Mouse (Mus musculus) forebrain, embryonic 13.5 days (tissue): ENCODE results near the gene Tmem117. TPM values are rescaled to one million over a fixed set of nuclear protein-coding genes. Genes with fewer than 3 reads are reported as not detected.

Source experiments
- ATAC-seq: fragments of 200-750 bp; cut with Nextera tagmentation; 2 replicates; pipeline ENCODE4 v1.8.0; 2017
- H3K27ac ChIP-seq: fragments of 300-500 bp; sonication (generic); 2 replicates; pipeline ENCODE4 v1.5.1; 2015; ENCODE audit warnings: inconsistent platforms, mild to moderate bottlenecking, moderate library complexity
- H3K27me3 ChIP-seq: fragments of 300-500 bp; sonication (generic); 2 replicates; pipeline ENCODE4 v1.6.1; 2015; ENCODE audit warnings: mild to moderate bottlenecking, inconsistent platforms
- H3K36me3 ChIP-seq: fragments of 300-500 bp; sonication (generic); 2 replicates; pipeline ENCODE4 v1.6.1; 2015; ENCODE audit warnings: mild to moderate bottlenecking, inconsistent platforms; ENCODE audit not compliant: poor library complexity, severe bottlenecking
- H3K4me1 ChIP-seq: fragments of 300-500 bp; sonication (generic); 2 replicates; pipeline ENCODE4 v1.6.1; 2015; ENCODE audit warnings: inconsistent platforms
- H3K4me2 ChIP-seq: fragments of 300-500 bp; sonication (generic); 2 replicates; pipeline ENCODE4 v1.6.1; 2015; ENCODE audit warnings: inconsistent platforms, mild to moderate bottlenecking, moderate library complexity
- H3K4me3 ChIP-seq: fragments of 300-500 bp; sonication (generic); 2 replicates; pipeline ENCODE4 v1.5.1; 2015; ENCODE audit warnings: mild to moderate bottlenecking, inconsistent platforms
- H3K9ac ChIP-seq: fragments of 300-500 bp; sonication (generic); 2 replicates; pipeline ENCODE4 v1.6.1; 2015; ENCODE audit warnings: mild to moderate bottlenecking, inconsistent platforms
- H3K9me3 ChIP-seq: fragments of 300-500 bp; sonication (generic); replicated peaks from 2 replicates; pipeline ENCODE4 v1.6.1; 2016; ENCODE audit warnings: inconsistent platforms
- WGBS: fragments of 180-500 bp; shearing (Covaris S2); methylation state at CpG from one replicate; pipeline ENCODE4 v1.1.7; 2015; 5-methylcytosine and 5-hydroxymethylcytosine counted together
- polyA plus RNA-seq: library from polyadenylated mRNA; unstranded; fragments of >200 nt; fragmentation: Nextera tagmentation; extraction: Ambion mirVana; gene quantifications from 2 replicates; pipeline ENCODE4 v1.2.1, GENCODE M21; 2015

Tmem117 gene
- polyA plus RNA-seq, 1 experiment from 2014 or later: 1.2 TPM

DNA sequence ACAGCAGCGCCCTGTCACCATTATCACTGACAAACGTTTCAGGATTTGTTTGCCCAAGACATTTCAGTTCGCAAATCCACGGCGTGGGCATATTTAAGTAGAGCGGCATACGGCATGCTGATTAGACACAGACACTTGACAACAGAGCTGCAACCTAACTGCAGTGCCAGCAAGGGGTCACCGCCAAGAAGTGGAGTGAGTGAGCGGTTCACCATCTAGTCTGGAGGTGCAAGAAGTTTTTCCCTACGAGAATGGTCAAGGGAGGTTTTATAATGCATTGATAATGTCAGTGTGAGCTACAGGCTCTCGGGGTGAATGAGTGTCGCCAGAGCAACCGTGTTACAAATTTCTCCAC lies 20.7 kb downstream of the Tmem117 start:
- Histone ChIP-seq H3K27me3 (peaks cover 53% of the 10 kb centered on the region), H3K9me3 (no peaks in the 10 kb centered on the region), H3K4me2 (no peak overlapping the region), H3K4me3 (no peak overlapping the region), H3K9ac (no peak overlapping the region), H3K27ac (no peak overlapping the region), H3K4me1 (peaks cover 33% of the 10 kb centered on the region), H3K36me3 (no peaks in the 10 kb centered on the region)
- 67% methylated on average over 13 of the region's 13 CpGs for WGBS
- no peak for ATAC-seq

DNA sequence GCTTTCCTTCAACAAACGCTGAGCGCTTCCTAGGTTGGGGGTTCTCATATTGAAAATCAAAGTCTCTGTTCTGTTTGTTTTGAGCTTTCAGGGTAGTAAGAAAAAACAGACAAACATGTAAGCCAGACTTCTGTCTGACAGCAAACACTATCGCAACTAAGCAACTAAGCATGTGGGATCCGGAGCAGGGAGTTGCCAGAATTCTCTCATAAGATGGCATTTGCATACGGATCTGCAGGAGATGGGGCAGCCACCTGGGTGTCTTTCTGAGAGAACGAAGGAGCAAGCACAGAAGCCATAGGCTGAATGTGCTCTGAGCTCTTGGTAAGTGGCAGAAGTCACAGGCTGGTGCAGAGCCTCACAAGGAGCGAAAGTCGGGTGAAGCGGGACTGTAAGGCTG lies 22.3 kb downstream of the Tmem117 start:
- no peak for ATAC-seq

DNA sequence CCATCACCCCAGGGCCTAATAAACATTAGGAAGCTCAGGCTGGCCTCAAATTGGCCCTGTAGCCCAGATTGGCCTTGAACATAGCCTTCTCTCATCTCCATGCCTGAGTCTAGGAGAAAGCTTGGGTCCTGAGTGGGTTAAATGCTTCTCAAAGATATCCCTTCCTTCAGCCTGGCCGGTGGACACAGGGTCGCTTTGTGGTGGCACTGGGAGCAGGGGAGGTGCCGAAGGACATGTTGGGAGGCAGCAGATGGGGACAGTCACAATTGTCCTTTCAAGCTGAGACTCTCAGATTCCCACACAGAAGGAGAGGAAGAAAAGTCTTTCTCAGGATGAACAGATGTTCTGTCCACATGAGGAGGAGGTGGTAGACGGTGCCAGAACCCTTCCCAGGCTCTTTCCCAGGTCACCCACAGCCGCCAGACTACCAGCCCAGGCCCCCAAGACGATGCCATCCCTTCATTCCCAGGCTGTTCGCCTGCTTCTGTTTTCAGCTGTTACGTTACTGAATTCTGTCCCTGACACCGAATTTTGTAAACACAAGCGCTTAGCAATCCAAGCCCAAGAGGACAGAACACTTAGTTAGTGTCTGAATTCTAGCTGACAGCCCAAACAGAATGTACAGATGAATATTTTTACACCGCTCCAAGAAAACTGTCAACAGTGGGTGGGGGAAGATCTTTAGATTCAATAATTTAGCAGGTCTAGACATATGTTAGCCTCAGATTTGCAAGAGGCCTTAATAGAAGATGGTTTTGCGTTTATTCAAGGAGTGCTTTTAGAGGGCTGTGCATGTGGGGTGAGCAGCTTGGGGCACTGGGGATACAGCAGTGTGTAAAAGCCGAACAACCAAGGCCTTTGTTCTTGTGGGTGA lies 23.2 kb downstream of the Tmem117 start:
- Histone ChIP-seq H3K27me3 (peaks cover 43% of the 10 kb centered on the region), H3K4me3 (no peak overlapping the region), H3K9ac (no peak overlapping the region), H3K27ac (peak overlapping the region; percentile 70), H3K9me3 (no peaks in the 10 kb centered on the region), H3K36me3 (no peaks in the 10 kb centered on the region), H3K4me1 (peaks cover 33% of the 10 kb centered on the region), H3K4me2 (no peak overlapping the region)
- ATAC-seq: peak; percentile 79
- 69% methylated on average over 13 of the region's 13 CpGs for WGBS

More for the DNA sequence above, 22.3 kb downstream of the Tmem117 start:
- no peak overlapping the region for H3K4me2 ChIP-seq
- H3K9me3 ChIP-seq: no peaks in the 10 kb centered on the region
- H3K27ac ChIP-seq: no peak overlapping the region
- no peak overlapping the region for H3K4me3 ChIP-seq
- no peak overlapping the region for H3K9ac ChIP-seq
- peaks cover 50% of the 10 kb centered on the region for H3K27me3 ChIP-seq
- H3K36me3 ChIP-seq: no peaks in the 10 kb centered on the region
- H3K4me1 ChIP-seq: peaks cover 33% of the 10 kb centered on the region
- WGBS: 76% methylated on average over 9 of the region's 9 CpGs

DNA sequence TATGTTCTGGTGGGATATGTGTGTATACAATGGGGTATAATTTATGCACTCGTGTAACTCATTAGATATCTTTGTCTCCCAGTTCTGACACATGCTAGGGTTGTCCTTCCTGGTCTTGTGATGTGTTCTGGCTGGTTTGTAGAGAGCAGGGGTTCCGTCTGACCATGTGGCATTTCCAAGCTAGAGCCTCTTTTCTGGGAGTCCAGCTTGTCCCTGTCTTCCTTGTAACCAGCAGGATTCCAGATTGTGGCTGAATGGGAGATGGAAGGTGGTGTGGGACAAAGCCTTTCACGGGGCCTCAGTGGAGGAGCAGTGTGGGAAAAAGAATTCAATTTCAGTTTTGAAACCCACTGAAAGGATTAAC lies 23.8 kb downstream of the Tmem117 start:
- peaks cover 37% of the 10 kb centered on the region for H3K27me3 ChIP-seq
- no peak overlapping the region for H3K4me3 ChIP-seq
- no peak overlapping the region for H3K4me2 ChIP-seq
- H3K9me3 ChIP-seq: no peaks in the 10 kb centered on the region
- 45% methylated on average over 3 of the region's 3 CpGs for WGBS
- ATAC-seq: no peak; the same call in 1 of the 2 replicates
- peak overlapping the region; percentile 70 for H3K27ac ChIP-seq
- H3K4me1 ChIP-seq: peaks cover 33% of the 10 kb centered on the region
- no peaks in the 10 kb centered on the region for H3K36me3 ChIP-seq
- H3K9ac ChIP-seq: no peak overlapping the region

DNA sequence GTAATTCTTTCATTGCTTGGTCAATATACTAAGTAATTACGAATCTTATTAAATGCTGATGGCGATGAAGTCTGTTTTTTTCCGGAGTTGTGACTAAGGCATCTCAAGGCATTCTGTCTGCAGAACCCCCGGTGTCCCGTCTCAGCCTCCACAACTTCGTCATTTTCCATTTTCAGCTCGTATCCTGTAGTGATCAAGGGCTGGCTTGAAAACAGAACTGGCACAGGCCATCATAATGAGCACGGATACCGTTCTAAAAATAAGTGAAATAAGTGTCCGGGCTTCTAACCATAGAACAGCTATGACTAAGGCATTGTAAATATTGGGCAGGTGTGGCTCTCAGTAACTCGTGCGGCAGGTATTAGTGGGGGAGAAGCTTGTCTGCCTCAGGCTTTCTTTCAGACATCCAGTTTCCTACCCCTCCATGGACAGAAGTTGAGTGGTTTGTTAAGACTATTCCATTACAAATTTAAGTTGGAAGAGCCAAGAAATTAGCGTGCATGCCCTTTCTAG lies 26.8 kb downstream of the Tmem117 start:
- Histone ChIP-seq H3K4me2 (no peak overlapping the region), H3K4me3 (no peak overlapping the region), H3K27ac (no peak overlapping the region), H3K9ac (no peak overlapping the region), H3K27me3 (peaks cover 17% of the 10 kb centered on the region), H3K9me3 (no peaks in the 10 kb centered on the region), H3K4me1 (peaks cover 33% of the 10 kb centered on the region), H3K36me3 (no peaks in the 10 kb centered on the region)
- WGBS: 89% methylated on average over 13 of the region's 13 CpGs
- no peak for ATAC-seq

DNA sequence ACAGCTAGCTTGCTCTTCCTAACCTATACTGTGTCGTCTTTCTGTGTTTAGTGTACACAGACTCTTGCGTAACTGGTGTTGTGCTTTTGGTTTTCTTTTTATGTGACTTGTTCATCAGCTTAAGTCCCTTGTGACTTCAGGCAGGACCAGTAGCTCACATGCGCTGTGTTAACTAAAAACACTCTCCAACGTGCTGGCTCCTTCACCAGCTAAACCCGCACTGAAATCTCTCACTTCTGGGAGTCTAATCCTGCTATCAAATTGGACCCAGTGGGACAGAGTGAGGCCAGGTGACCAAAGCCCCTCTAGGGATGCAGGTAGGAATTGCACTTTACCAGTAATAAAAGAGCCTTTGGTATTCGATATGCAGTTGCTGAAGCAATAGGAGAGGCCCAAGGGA lies 28.9 kb downstream of the Tmem117 start:
- H3K4me2 ChIP-seq: no peak overlapping the region
- H3K4me1 ChIP-seq: peaks cover 15% of the 10 kb centered on the region
- no peak for ATAC-seq
- WGBS: 73% methylated on average over 6 of the region's 6 CpGs
- H3K27ac ChIP-seq: no peak overlapping the region
- no peaks in the 10 kb centered on the region for H3K9me3 ChIP-seq
- H3K27me3 ChIP-seq: 0 out of 2 replicates have a peak, but pooled peaks cover 7% of the 10 kb centered on the region
- no peak overlapping the region for H3K9ac ChIP-seq
- no peak overlapping the region for H3K4me3 ChIP-seq
- H3K36me3 ChIP-seq: no peaks in the 10 kb centered on the region

DNA sequence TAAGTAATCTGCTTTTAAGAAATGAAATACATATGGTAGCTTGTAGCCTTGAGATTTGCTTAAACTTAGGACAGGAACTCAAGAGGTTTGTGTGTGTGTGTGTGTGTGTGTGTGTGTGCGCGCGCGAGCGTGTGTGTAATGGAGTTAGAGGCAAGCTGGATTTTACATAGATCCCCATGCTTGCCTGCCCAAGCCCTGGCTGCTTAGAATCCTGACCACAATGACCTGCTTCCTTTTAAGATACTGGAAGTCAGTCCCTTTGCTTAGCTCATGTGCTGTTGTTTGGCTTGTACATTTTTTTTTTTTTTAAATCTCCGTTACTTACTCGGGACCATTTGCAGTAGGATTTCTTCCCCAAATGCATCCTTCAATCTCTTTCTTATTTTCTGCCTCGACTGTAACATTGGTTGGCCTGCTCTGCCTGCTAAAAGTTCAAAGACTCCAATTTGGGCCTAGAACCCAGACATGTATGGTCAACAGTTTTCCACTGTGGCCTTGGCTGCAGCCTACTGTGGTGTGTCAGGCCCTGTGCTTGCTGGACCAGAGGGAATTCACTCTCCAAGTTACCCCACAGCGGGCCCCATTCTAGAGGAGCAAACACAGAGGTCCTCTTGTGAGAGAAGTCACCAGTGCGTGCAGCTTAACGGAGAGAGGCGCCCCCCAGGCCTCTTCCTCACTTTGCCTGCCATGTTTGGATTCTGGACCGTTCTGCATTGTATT lies 29.5 kb downstream of the Tmem117 start:
- H3K36me3 ChIP-seq: no peaks in the 10 kb centered on the region
- H3K4me1 ChIP-seq: peaks cover 13% of the 10 kb centered on the region
- H3K9me3 ChIP-seq: no peaks in the 10 kb centered on the region
- no peak overlapping the region for H3K4me2 ChIP-seq
- WGBS: 62% methylated on average over 13 of the region's 13 CpGs
- ATAC-seq: peak; percentile 11; the same call in 1 of the 2 replicates
- no peak overlapping the region; the same call in 1 of the 2 replicates for H3K27ac ChIP-seq
- 0 out of 2 replicates have a peak, but pooled peaks cover 7% of the 10 kb centered on the region for H3K27me3 ChIP-seq
- 0 out of 2 replicates have a peak overlapping the region, but pooled peaks have one; percentile 8 for H3K9ac ChIP-seq
- no peak overlapping the region for H3K4me3 ChIP-seq

DNA sequence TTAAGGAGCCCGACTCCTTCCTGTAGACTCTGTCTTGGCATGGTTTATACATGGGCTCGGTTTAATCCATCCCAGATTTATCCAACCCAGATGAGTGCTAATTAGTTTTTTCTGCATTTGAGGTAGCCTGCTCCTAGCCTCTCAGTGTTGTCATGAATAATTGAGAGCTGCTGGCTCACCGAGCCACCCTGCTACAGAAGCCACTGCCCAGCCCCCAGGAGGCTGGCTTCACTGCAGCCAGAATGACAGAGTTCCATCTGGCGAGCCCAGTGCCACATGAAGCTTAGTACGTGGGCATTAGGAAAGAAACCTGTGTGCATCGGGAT lies 30.0 kb downstream of the Tmem117 start:
- H3K4me1 ChIP-seq: peaks cover 13% of the 10 kb centered on the region
- H3K27me3 ChIP-seq: 0 out of 2 replicates have a peak, but pooled peaks cover 7% of the 10 kb centered on the region
- no peak overlapping the region for H3K4me2 ChIP-seq
- peak; percentile 81 for ATAC-seq
- no peak overlapping the region; the same call in none of the 2 replicates for H3K27ac ChIP-seq
- no peak overlapping the region for H3K4me3 ChIP-seq
- H3K9me3 ChIP-seq: no peaks in the 10 kb centered on the region
- WGBS: 21% methylated on average over 6 of the region's 6 CpGs
- H3K9ac ChIP-seq: 0 out of 2 replicates have a peak overlapping the region, but pooled peaks have one; percentile 8
- no peaks in the 10 kb centered on the region for H3K36me3 ChIP-seq

DNA sequence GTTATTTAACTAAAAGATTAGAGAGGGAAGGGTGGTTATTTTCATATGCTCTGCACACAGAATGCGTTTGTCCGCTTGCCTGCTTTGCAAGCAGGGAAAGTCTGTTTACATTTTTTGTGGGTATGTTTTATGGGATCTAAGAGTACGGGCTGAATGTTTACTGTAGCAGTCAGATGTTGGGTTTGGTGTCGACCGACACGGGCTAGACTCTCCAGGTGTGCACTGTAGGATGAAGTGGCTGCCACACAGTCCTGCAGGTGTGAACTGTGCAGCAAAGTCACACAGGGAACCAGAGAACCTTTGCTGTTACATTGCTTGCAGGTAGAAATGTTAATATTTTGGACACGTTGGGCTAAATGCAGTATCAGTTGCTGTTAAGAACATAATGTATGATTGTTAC lies 31.9 kb downstream of the Tmem117 start:
- Histone ChIP-seq H3K9me3 (no peaks in the 10 kb centered on the region), H3K4me3 (no peak overlapping the region), H3K27ac (no peak overlapping the region), H3K4me1 (peaks cover 13% of the 10 kb centered on the region), H3K36me3 (no peaks in the 10 kb centered on the region), H3K27me3 (0 out of 2 replicates have a peak, but pooled peaks cover 2% of the 10 kb centered on the region), H3K4me2 (no peak overlapping the region), H3K9ac (no peak overlapping the region)
- WGBS: 75% methylated on average over 7 of the region's 7 CpGs
- ATAC-seq: no peak

DNA sequence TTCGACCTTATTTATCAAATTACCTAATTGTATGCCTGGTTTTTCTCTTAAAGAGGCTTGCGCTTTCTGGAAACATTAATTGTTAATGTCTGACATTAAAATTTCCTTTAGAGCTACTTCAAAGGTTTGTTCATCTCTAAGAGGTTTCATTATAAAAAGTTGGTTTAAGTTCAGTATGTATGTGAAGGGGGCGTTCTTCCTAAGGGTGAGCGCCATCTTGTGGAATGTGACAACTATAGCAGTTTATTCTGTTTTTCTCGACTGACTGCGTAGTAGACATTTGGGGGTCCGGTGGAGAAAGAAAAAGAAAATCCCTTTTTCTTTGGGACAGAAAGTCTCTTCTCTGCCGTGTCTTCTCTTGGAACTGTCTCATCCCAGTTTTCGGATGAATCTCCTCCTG lies 32.4 kb downstream of the Tmem117 start:
- Histone ChIP-seq H3K36me3 (no peaks in the 10 kb centered on the region), H3K27me3 (no peaks in the 10 kb centered on the region), H3K4me3 (no peak overlapping the region), H3K4me2 (no peak overlapping the region), H3K27ac (no peak overlapping the region), H3K4me1 (peaks cover 13% of the 10 kb centered on the region), H3K9me3 (no peaks in the 10 kb centered on the region), H3K9ac (no peak overlapping the region)
- peak; percentile 52; the same call in 1 of the 2 replicates for ATAC-seq
- WGBS: 21% methylated on average over 9 of the region's 9 CpGs

DNA sequence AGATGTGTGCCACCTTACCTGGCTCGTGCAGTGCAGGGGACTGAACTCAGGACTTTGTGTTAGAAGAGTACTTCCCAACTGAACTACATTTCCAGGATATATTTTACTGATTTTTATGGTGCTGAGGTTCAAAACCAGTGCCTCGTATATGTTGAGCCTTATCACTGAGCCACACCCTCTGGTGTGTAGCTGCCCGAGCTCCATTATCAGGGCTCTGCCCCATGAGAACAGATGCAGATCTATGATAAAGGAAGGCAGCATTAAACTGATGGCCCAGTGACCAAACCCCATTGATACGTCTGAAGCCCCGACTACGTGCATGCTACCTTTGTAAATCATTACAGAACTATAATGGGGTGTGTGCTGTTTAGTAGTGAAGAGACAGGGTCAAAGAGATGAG lies 35.6 kb downstream of the Tmem117 start:
- Histone ChIP-seq H3K9me3 (no peaks in the 10 kb centered on the region), H3K27me3 (no peaks in the 10 kb centered on the region), H3K27ac (no peak overlapping the region), H3K4me3 (no peak overlapping the region), H3K36me3 (no peaks in the 10 kb centered on the region), H3K4me1 (no peaks in the 10 kb centered on the region), H3K4me2 (no peak overlapping the region), H3K9ac (no peak overlapping the region)
- WGBS: 91% methylated on average over 6 of the region's 6 CpGs
- ATAC-seq: no peak

DNA sequence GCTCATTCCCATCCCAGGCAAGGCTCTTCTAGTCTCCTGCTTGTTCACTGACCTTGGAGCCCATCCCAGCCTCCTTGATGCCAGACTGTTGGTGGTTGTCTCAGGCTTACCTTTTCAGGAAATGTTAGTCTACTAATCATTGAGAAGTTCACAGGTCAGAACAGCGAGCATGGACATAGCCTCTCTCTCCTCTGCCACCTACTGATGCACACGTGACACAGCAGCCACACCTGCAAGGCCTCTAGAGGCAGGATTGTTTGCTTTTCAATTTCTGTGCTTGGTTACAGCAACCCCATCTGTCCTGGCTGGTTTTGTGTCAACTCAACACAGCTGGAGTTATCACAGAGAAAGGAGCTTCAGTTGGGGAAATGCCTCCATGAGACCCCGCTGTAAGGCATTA lies 52.1 kb downstream of the Tmem117 start:
- no peaks in the 10 kb centered on the region; the same call in 1 of the 2 replicates for H3K27me3 ChIP-seq
- no peaks in the 10 kb centered on the region for H3K36me3 ChIP-seq
- no peaks in the 10 kb centered on the region for H3K9me3 ChIP-seq
- no peak overlapping the region for H3K9ac ChIP-seq
- no peaks in the 10 kb centered on the region for H3K4me1 ChIP-seq
- WGBS: 73% methylated on average over 3 of the region's 3 CpGs
- H3K4me2 ChIP-seq: no peak overlapping the region
- no peak overlapping the region for H3K4me3 ChIP-seq
- no peak for ATAC-seq
- no peak overlapping the region for H3K27ac ChIP-seq
